In the genomic region with DNA sequence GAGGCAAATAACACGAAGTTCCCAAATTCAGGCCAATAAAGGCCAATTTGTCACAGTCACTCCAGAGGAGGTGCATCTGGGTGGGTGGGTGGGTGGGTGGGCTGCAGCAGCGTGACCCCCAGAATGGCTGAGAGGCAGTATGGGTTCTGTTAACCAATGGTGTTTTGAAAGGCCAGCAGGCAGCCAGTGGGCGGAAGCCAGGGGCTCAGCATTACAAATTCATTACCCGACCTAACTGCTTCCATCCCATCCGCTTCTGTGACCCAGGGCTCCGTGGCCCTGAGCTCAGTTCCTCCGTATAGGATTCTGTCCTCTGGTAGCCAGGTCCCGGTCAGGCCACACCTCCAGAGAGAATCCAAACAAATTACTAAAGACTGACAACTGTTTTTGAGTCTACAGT, we compare ENCODE assay signal across 27 mouse cellular contexts.
DNase-seq lines count a peak whose midpoint lies in the region; ATAC-seq lines count a peak whose summit lies in the region.
"Had no signal": no experiment of that assay in that cellular context is flagged by ENCODE, and none has a peak within 500 bp of the region (broad histone marks: within the 10 kb centered on the region; RNA-seq: fewer than 3 reads in every experiment).

No protein-coding gene starts in this region.

- peaks cover 17% of the 10 kb centered on the region; the same call in 1 of the 2 replicates for H3K4me1 ChIP-seq in forebrain, embryonic 10.5 days
- H3K4me1 ChIP-seq in forebrain, embryonic 14.5 days (ENCODE audit: control insufficient read depth, insufficient read depth, low read length), result no peaks in the 10 kb centered on the region
- H3K4me1 ChIP-seq in neural tube, embryonic 12.5 days, result 0 out of 2 replicates have a peak, but pooled peaks cover 4% of the 10 kb centered on the region
- H3K4me1 ChIP-seq in neural tube, embryonic 15.5 days, result no peaks in the 10 kb centered on the region
- H3K4me1 ChIP-seq in limb, embryonic 10.5 days, result peaks cover 25% of the 10 kb centered on the region
- H3K4me1 ChIP-seq: forebrain, embryonic 13.5 days had no signal

- DNase-seq in forebrain, embryonic 10.5 days (ENCODE audit: extremely low spot score, low spot score), result peak; percentile 30
- no peak for DNase-seq in forebrain, embryonic 14.5 days (ENCODE audit: low spot score)
- no peak for DNase-seq in limb, embryonic 10.5 days (ENCODE audit: low spot score)
- no peak for DNase-seq in natural killer cell, adult 2 months (ENCODE audit: low spot score in 2 of 2)
- DNase-seq: adrenal gland, postnatal 10 days; adrenal gland, postnatal 36 days; B cell, adult 2 months; cerebellum, adult 18-20 months; cerebellum, adult 9-10 months; cerebellum, postnatal 14 days; forebrain, postnatal 0 days; gastrocnemius, adult 2 months; gastrocnemius, postnatal 14 days; heart, adult 11 months had no signal

- H3K36me3 ChIP-seq in forebrain, embryonic 10.5 days (replicated peaks), result no peaks in the 10 kb centered on the region
- H3K36me3 ChIP-seq in forebrain, embryonic 14.5 days (ENCODE audit: control insufficient read depth, insufficient read depth, low read length), result no peaks in the 10 kb centered on the region
- no peaks in the 10 kb centered on the region for H3K36me3 ChIP-seq in neural tube, embryonic 12.5 days
- H3K36me3 ChIP-seq in neural tube, embryonic 15.5 days, result no peaks in the 10 kb centered on the region
- H3K36me3 ChIP-seq in limb, embryonic 10.5 days, result no peaks in the 10 kb centered on the region
- H3K36me3 ChIP-seq: embryonic facial prominence, embryonic 12.5 days; G1E had no signal

- WGBS in forebrain, embryonic 10.5 days, result 53% methylated on average over 8 of the region's 8 CpGs
- WGBS in forebrain, embryonic 14.5 days, result 76% methylated on average over 8 of the region's 8 CpGs
- 42% methylated on average over 8 of the region's 8 CpGs for WGBS in neural tube, embryonic 12.5 days
- WGBS in neural tube, embryonic 15.5 days, result 44% methylated on average over 8 of the region's 8 CpGs
- WGBS in limb, embryonic 10.5 days, result 46% methylated on average over 8 of the region's 8 CpGs

- no peak overlapping the region for H3K4me2 ChIP-seq in forebrain, embryonic 14.5 days (ENCODE audit: low read length)
- 0 out of 2 replicates have a peak overlapping the region, but pooled peaks have one; percentile 3 for H3K4me2 ChIP-seq in neural tube, embryonic 12.5 days (replicated peaks)
- H3K4me2 ChIP-seq in neural tube, embryonic 15.5 days, result no peak overlapping the region
- H3K4me2 ChIP-seq: embryonic facial prominence, embryonic 12.5 days; forebrain, embryonic 13.5 days; heart, embryonic 11.5 days; hindbrain, embryonic 14.5 days had no signal

- no peaks in the 10 kb centered on the region for H3K9me3 ChIP-seq in forebrain, embryonic 10.5 days
- no peaks in the 10 kb centered on the region for H3K9me3 ChIP-seq in forebrain, embryonic 14.5 days (replicated peaks; ENCODE audit: control insufficient read depth, low read length)
- no peaks in the 10 kb centered on the region for H3K9me3 ChIP-seq in neural tube, embryonic 12.5 days
- H3K9me3 ChIP-seq in neural tube, embryonic 15.5 days (replicated peaks), result no peaks in the 10 kb centered on the region
- H3K9me3 ChIP-seq in limb, embryonic 10.5 days (replicated peaks), result no peaks in the 10 kb centered on the region
- H3K9me3 ChIP-seq: embryonic facial prominence, embryonic 12.5 days; forebrain, embryonic 13.5 days had no signal

- no peak overlapping the region for H3K9ac ChIP-seq in forebrain, embryonic 14.5 days (ENCODE audit: low read length)
- H3K9ac ChIP-seq in neural tube, embryonic 12.5 days, result no peak overlapping the region
- no peak overlapping the region for H3K9ac ChIP-seq in neural tube, embryonic 15.5 days (replicated peaks)
- H3K9ac ChIP-seq: embryonic facial prominence, embryonic 12.5 days; forebrain, embryonic 13.5 days; forebrain, postnatal 0 days; hindbrain, embryonic 14.5 days had no signal

- no peak overlapping the region for H3K4me3 ChIP-seq in forebrain, embryonic 10.5 days
- no peak overlapping the region for H3K4me3 ChIP-seq in forebrain, embryonic 14.5 days (ENCODE audit: low read depth, low read length)
- no peak overlapping the region for H3K4me3 ChIP-seq in neural tube, embryonic 12.5 days
- H3K4me3 ChIP-seq in neural tube, embryonic 15.5 days (replicated peaks), result no peak overlapping the region
- H3K4me3 ChIP-seq in limb, embryonic 10.5 days, result no peak overlapping the region
- H3K4me3 ChIP-seq: embryonic facial prominence, embryonic 12.5 days; erythroblast, embryonic 14.5 days; forebrain, embryonic 13.5 days; gastrocnemius, adult 2 months had no signal

- peak overlapping the region; percentile 20; the same call in 1 of the 2 replicates for H3K27ac ChIP-seq in forebrain, embryonic 10.5 days
- no peak overlapping the region for H3K27ac ChIP-seq in forebrain, embryonic 14.5 days (ENCODE audit: low read depth, low read length)
- no peak overlapping the region for H3K27ac ChIP-seq in neural tube, embryonic 12.5 days
- no peak overlapping the region for H3K27ac ChIP-seq in neural tube, embryonic 15.5 days (replicated peaks)
- H3K27ac ChIP-seq in limb, embryonic 10.5 days, result peak overlapping the region; percentile 38; the same call in 1 of the 2 replicates
- H3K27ac ChIP-seq: embryonic facial prominence, embryonic 12.5 days; forebrain, embryonic 13.5 days; gastrocnemius, adult 2 months; hindbrain, embryonic 14.5 days; hindbrain, postnatal 0 days had no signal

- peaks cover 51% of the 10 kb centered on the region for H3K27me3 ChIP-seq in forebrain, embryonic 10.5 days (ENCODE audit: poor library complexity, severe bottlenecking)
- no peaks in the 10 kb centered on the region for H3K27me3 ChIP-seq in forebrain, embryonic 14.5 days (replicated peaks; ENCODE audit: control insufficient read depth, insufficient read depth, low read length)
- H3K27me3 ChIP-seq in neural tube, embryonic 12.5 days (replicated peaks), result no peaks in the 10 kb centered on the region
- peaks cover 3% of the 10 kb centered on the region; the same call in 1 of the 2 replicates for H3K27me3 ChIP-seq in neural tube, embryonic 15.5 days (replicated peaks)
- peaks cover 59% of the 10 kb centered on the region for H3K27me3 ChIP-seq in limb, embryonic 10.5 days (ENCODE audit: low read depth, poor library complexity, severe bottlenecking)
- H3K27me3 ChIP-seq: CH12.LX; forebrain, embryonic 13.5 days had no signal

- ATAC-seq in forebrain, embryonic 14.5 days, result no peak
- ATAC-seq in neural tube, embryonic 12.5 days (ENCODE audit: low FRiP score, low read depth), result no peak
- no peak for ATAC-seq in neural tube, embryonic 15.5 days (ENCODE audit: low FRiP score)
- ATAC-seq: forebrain, embryonic 13.5 days; forebrain, postnatal 0 days; hindbrain, postnatal 0 days; inflammation-experienced regulatory T-cells, adult 6 months; intestine, embryonic 16.5 days; Patski had no signal

Comparison
In these comparisons a context has a peak if more than half of its experiments do, and no peak if none do; other contexts are left out.
1. H3K27ac ChIP-seq: peak in forebrain, embryonic 10.5 days (single experiment) and limb, embryonic 10.5 days (single experiment); none in forebrain, embryonic 14.5 days (single experiment), neural tube, embryonic 12.5 days (single experiment) and neural tube, embryonic 15.5 days (single experiment).